Mouse (Mus musculus): ENCODE measurements around the gene Egfl8. TPM values are rescaled to one million over a fixed set of nuclear protein-coding genes. Genes with fewer than 3 reads are reported as not detected.

The Egfl8 gene
- polyA plus RNA-seq, 2 experiments, result 8.7 to 11.3 TPM

DNA sequence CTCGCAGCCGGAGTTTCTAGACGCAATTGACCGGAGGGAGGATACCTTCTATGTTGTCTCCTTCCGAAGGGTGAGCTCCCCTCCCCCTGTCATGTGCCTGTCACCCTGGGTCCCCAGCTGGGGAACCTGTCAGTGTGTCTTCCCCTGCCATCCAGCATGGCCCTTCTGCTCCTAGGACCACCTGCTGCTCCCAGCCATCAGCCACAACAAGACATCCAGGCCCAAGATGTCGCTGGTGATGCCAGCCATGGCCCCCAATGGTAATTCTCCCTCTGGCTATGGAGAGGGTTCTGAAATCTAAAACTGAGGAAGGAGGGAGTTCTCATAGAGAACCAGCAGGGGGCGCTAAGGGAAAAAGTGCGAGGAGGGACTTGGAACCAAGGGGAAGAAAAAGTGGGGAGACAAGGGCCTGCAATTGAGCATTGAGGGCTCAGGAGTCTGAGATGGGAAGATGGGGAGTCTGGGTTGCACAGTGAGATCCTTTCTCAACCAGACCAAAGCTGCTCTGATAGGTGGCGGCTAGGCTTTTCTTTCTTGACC lies 38.0 kb upstream of the Egfl8 start:
- H3K9me3 ChIP-seq (ENCODE audit: control insufficient read depth, low read length), result no peaks in the 10 kb centered on the region
- H3K4me3 ChIP-seq (replicated peaks; ENCODE audit: low read length), result no peak overlapping the region
- peaks cover 48% of the 10 kb centered on the region for H3K36me3 ChIP-seq (ENCODE audit: control insufficient read depth, insufficient read depth, low read length)
- no peak for ATAC-seq (ENCODE audit: low FRiP score, low read depth)
- H3K27me3 ChIP-seq (ENCODE audit: control insufficient read depth, insufficient read depth, low read length), result no peaks in the 10 kb centered on the region
- TF ChIP-seq POLR2A (IDR thresholded peaks at IDR 0.05; ENCODE audit: borderline replicate concordance, extremely low read depth, insufficient read depth, insufficient read length), result no peak
- H3K27ac ChIP-seq (replicated peaks; ENCODE audit: low read depth, low read length), result no peak overlapping the region
- no peak overlapping the region for H3K4me2 ChIP-seq (replicated peaks; ENCODE audit: low read depth, low read length, severe bottlenecking)
- 64% methylated on average over 9 of the region's 9 CpGs for WGBS
- DNase-seq (ENCODE audit: low spot score), result peak; percentile 57
- H3K9ac ChIP-seq (ENCODE audit: low read depth, low read length, severe bottlenecking), result no peak overlapping the region
- no peaks in the 10 kb centered on the region for H3K4me1 ChIP-seq (ENCODE audit: control insufficient read depth, insufficient read depth, low read length)

DNA sequence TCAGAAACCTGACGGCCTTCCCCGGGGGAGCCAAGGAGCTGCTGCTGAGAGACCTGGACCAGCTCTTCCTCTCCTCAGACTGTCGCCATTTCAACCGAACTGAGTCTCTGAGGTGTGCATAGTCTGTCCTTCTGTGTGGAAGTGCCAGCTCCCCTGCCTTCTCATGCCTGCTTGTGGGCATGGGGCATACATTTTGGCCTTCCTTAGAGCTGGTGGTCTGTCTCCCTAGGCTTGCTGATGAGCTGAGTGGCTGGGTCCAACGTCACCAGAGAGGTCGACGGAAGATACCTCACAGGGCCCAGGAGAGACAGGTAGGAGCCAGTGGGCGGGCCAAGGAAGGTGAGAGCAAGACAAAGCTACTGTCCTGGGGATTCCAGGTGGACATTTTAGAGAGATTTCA lies 37.2 kb upstream of the Egfl8 start:
- no peaks in the 10 kb centered on the region for H3K9me3 ChIP-seq (ENCODE audit: control insufficient read depth, low read length)
- peaks cover 3% of the 10 kb centered on the region; the same call in 1 of the 2 replicates for H3K4me1 ChIP-seq (ENCODE audit: control insufficient read depth, insufficient read depth, low read length)
- no peak for DNase-seq (ENCODE audit: low spot score)
- TF ChIP-seq POLR2A (IDR thresholded peaks at IDR 0.05; ENCODE audit: borderline replicate concordance, extremely low read depth, insufficient read depth, insufficient read length), result no peak
- no peak overlapping the region for H3K27ac ChIP-seq (replicated peaks; ENCODE audit: low read depth, low read length)
- ATAC-seq (ENCODE audit: low FRiP score, low read depth), result no peak
- H3K27me3 ChIP-seq (ENCODE audit: control insufficient read depth, insufficient read depth, low read length), result no peaks in the 10 kb centered on the region
- H3K9ac ChIP-seq (ENCODE audit: low read depth, low read length, severe bottlenecking), result no peak overlapping the region
- no peak overlapping the region for H3K4me2 ChIP-seq (replicated peaks; ENCODE audit: low read depth, low read length, severe bottlenecking)
- no peak overlapping the region for H3K4me3 ChIP-seq (replicated peaks; ENCODE audit: low read length)
- 95% methylated on average over 8 of the region's 8 CpGs for WGBS
- H3K36me3 ChIP-seq (ENCODE audit: control insufficient read depth, insufficient read depth, low read length), result peaks cover 53% of the 10 kb centered on the region

DNA sequence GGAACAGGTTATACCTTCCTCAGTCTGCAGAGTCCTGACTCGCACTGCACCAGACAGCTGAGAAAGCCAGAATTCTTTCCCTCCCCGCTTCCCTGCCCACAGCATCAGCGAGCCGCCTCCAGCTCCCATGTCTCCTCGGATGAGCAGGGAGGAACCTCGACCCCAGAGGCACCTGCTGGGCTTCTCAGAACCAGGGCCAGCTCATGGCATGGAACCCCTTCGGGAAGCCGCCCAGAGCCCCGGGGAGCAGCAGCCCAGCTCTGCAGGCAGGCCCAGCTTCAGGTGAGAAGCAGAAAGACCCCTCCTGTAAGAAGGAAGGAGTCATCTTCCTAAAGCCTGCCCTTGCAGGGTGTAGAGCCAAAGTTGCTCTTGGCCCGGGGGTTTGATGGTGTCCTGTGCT lies 36.8 kb upstream of the Egfl8 start:
- Histone ChIP-seq H3K27ac (replicated peaks; ENCODE audit: low read depth, low read length) (no peak overlapping the region), H3K36me3 (ENCODE audit: control insufficient read depth, insufficient read depth, low read length) (peaks cover 53% of the 10 kb centered on the region), H3K27me3 (ENCODE audit: control insufficient read depth, insufficient read depth, low read length) (no peaks in the 10 kb centered on the region), H3K4me1 (ENCODE audit: control insufficient read depth, insufficient read depth, low read length) (peaks cover 6% of the 10 kb centered on the region; the same call in 1 of the 2 replicates), H3K4me2 (replicated peaks; ENCODE audit: low read depth, low read length, severe bottlenecking) (no peak overlapping the region), H3K9me3 (ENCODE audit: control insufficient read depth, low read length) (no peaks in the 10 kb centered on the region), H3K9ac (ENCODE audit: low read depth, low read length, severe bottlenecking) (no peak overlapping the region), H3K4me3 (replicated peaks; ENCODE audit: low read length) (no peak overlapping the region)
- DNase-seq (ENCODE audit: low spot score), result no peak
- no peak for TF ChIP-seq POLR2A (IDR thresholded peaks at IDR 0.05; ENCODE audit: borderline replicate concordance, extremely low read depth, insufficient read depth, insufficient read length)
- WGBS, result 91% methylated on average over 10 of the region's 10 CpGs
- no peak for ATAC-seq (ENCODE audit: low FRiP score, low read depth)

DNA sequence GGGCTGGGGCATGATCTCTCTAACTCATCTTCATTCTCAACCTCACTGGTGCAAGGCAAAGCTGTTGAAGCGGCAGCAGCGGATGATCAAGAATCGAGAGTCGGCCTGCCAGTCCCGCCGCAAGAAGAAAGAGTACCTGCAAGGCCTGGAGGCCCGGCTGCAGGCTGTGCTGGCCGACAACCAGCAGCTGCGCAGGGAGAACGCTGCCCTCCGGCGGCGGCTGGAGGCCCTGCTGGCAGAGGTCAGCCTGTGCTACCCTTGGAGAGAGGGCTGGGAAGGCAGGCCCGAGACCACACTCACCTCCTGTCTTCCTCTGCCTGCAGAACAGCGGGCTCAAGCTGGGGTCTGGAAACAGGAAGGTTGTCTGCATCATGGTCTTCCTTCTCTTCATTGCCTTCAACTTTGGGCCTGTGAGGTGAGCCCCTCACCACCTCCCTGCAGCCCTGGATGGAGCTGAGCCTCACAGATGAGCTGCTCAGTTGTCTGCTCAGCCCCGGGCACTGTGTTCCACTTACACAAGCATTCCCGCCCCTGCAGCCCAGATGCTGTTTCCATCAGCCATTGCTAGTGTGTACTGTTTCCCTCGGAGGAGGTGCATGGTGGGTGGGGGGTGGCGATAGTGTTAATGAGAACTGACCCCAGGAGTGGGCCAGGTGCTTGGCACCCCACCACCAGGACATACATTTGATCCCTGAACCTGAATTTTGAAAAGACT lies 35.9 kb upstream of the Egfl8 start:
- Histone ChIP-seq H3K4me3 (replicated peaks; ENCODE audit: low read length) (no peak overlapping the region), H3K27ac (replicated peaks; ENCODE audit: low read depth, low read length) (no peak overlapping the region), H3K27me3 (ENCODE audit: control insufficient read depth, insufficient read depth, low read length) (no peaks in the 10 kb centered on the region), H3K4me1 (ENCODE audit: control insufficient read depth, insufficient read depth, low read length) (peaks cover 6% of the 10 kb centered on the region; the same call in 1 of the 2 replicates), H3K4me2 (replicated peaks; ENCODE audit: low read depth, low read length, severe bottlenecking) (no peak overlapping the region), H3K9me3 (ENCODE audit: control insufficient read depth, low read length) (no peaks in the 10 kb centered on the region), H3K9ac (ENCODE audit: low read depth, low read length, severe bottlenecking) (no peak overlapping the region), H3K36me3 (ENCODE audit: control insufficient read depth, insufficient read depth, low read length) (peaks cover 53% of the 10 kb centered on the region)
- no peak for TF ChIP-seq POLR2A (IDR thresholded peaks at IDR 0.05; ENCODE audit: borderline replicate concordance, extremely low read depth, insufficient read depth, insufficient read length)
- WGBS, result 51% methylated on average over 19 of the region's 19 CpGs
- DNase-seq (ENCODE audit: low spot score), result no peak
- no peak for ATAC-seq (ENCODE audit: low FRiP score, low read depth)

DNA sequence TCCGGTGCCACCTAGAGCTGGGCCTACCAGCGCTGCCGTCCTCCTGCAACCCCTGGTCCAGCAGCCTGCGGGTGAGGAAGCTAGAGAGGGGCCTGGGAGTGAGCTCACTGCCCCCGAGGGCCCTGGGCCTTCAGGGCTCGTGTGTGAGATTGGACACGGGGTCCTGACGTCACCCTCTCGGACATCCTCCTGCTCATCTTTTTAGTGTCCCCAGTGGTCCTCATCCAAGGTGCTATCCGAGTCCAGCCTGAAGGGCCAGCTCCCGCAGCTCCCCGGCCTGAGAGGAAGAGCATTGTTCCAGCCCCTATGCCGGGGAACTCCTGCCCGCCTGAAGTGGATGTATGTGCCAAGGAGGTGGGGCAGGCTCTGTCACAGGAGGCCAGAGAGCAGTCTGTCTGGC lies 35.0 kb upstream of the Egfl8 start:
- 95% methylated on average over 14 of the region's 14 CpGs for WGBS
- Histone ChIP-seq H3K27ac (replicated peaks; ENCODE audit: low read depth, low read length) (no peak overlapping the region), H3K36me3 (ENCODE audit: control insufficient read depth, insufficient read depth, low read length) (peaks cover 55% of the 10 kb centered on the region), H3K4me1 (ENCODE audit: control insufficient read depth, insufficient read depth, low read length) (peaks cover 6% of the 10 kb centered on the region), H3K4me2 (replicated peaks; ENCODE audit: low read depth, low read length, severe bottlenecking) (no peak overlapping the region), H3K4me3 (replicated peaks; ENCODE audit: low read length) (no peak overlapping the region), H3K9ac (ENCODE audit: low read depth, low read length, severe bottlenecking) (no peak overlapping the region), H3K9me3 (ENCODE audit: control insufficient read depth, low read length) (no peaks in the 10 kb centered on the region), H3K27me3 (ENCODE audit: control insufficient read depth, insufficient read depth, low read length) (no peaks in the 10 kb centered on the region)
- ATAC-seq (ENCODE audit: low FRiP score, low read depth) (no peak), DNase-seq (ENCODE audit: low spot score) (no peak)
- no peak for TF ChIP-seq POLR2A (IDR thresholded peaks at IDR 0.05; ENCODE audit: borderline replicate concordance, extremely low read depth, insufficient read depth, insufficient read length)
